ENCODE assay signal across 19 mouse cellular contexts in genomic region chr11:83843534-83843933, GRCm38 (mm10). TPM values are rescaled to one million over a fixed set of nuclear protein-coding genes. Genes with fewer than 3 reads are reported as not detected.
DNase-seq lines count a peak whose midpoint lies in the region; ATAC-seq and TF ChIP-seq lines count a peak whose summit lies in the region.
"Had no signal": no experiment of that assay in that cellular context is flagged by ENCODE, and none has a peak within 500 bp of the region (broad histone marks: within the 10 kb centered on the region; RNA-seq: fewer than 3 reads in every experiment).

No protein-coding gene starts in this region.

- H3K4me2 ChIP-seq in kidney, embryonic 14.5 days (replicated peaks; ENCODE audit: low read depth, low read length): no peak overlapping the region
- H3K4me2 ChIP-seq in kidney, postnatal 0 days (ENCODE audit: low read length): no peak overlapping the region
- H3K4me2 ChIP-seq: forebrain, embryonic 15.5 days; limb, embryonic 15.5 days; midbrain, embryonic 15.5 days had no signal

- DNase-seq in kidney, adult 11 months: peak; percentile 78
- peak; percentile 65 for DNase-seq in 416B (ENCODE audit: low read depth)
- no peak for DNase-seq in kidney, postnatal 0 days (ENCODE audit: low spot score)
- no peak for DNase-seq in cerebellum, adult 2 months
- no peak for DNase-seq in right cerebral cortex, adult 18-20 months
- DNase-seq: cerebellum, postnatal 25 days; gastrocnemius, adult 2 months; layer of hippocampus, postnatal 36 days; right cerebral cortex, postnatal 25 days; thymus, postnatal 14 days had no signal

- no peak overlapping the region for H3K4me3 ChIP-seq in kidney, embryonic 14.5 days (ENCODE audit: low read length)
- no peak overlapping the region for H3K4me3 ChIP-seq in kidney, postnatal 0 days (replicated peaks; ENCODE audit: low read depth, low read length)
- no peak overlapping the region for H3K4me3 ChIP-seq in macrophage (ENCODE audit: inconsistent target)
- H3K4me3 ChIP-seq in cerebellum, adult 2 months (replicated peaks; ENCODE audit: insufficient read depth, low read depth, low read length): no peak overlapping the region
- H3K4me3 ChIP-seq: forebrain, embryonic 15.5 days; gastrocnemius, adult 2 months; limb, embryonic 15.5 days; midbrain, embryonic 15.5 days had no signal

- ATAC-seq in kidney, embryonic 14.5 days (ENCODE audit: low FRiP score, low TSS enrichment): no peak
- ATAC-seq in kidney, postnatal 0 days (replicated peaks; ENCODE audit: low FRiP score, low read depth): peak; percentile 78
- no peak for ATAC-seq in megakaryocyte, adult 5-6 weeks (ENCODE audit: poor library complexity, severe bottlenecking)
- ATAC-seq: forebrain, embryonic 15.5 days; midbrain, embryonic 15.5 days had no signal

- no peak overlapping the region for H3K9ac ChIP-seq in kidney, embryonic 14.5 days (ENCODE audit: low read depth, low read length)
- H3K9ac ChIP-seq in kidney, postnatal 0 days (ENCODE audit: low read depth, low read length): no peak overlapping the region
- H3K9ac ChIP-seq: forebrain, embryonic 15.5 days; limb, embryonic 15.5 days; midbrain, embryonic 15.5 days had no signal

- H3K4me1 ChIP-seq in kidney, embryonic 14.5 days (ENCODE audit: control insufficient read depth, insufficient read depth, low read length): no peaks in the 10 kb centered on the region
- 0 out of 2 replicates have a peak, but pooled peaks cover 6% of the 10 kb centered on the region for H3K4me1 ChIP-seq in kidney, postnatal 0 days (replicated peaks; ENCODE audit: insufficient read depth, low read length)
- no peaks in the 10 kb centered on the region for H3K4me1 ChIP-seq in cerebellum, adult 2 months (ENCODE audit: control insufficient read depth, insufficient read depth, low read length)
- H3K4me1 ChIP-seq: forebrain, embryonic 15.5 days; limb, embryonic 15.5 days; midbrain, embryonic 15.5 days had no signal

- H3K27ac ChIP-seq in kidney, embryonic 14.5 days (ENCODE audit: low read depth, low read length): no peak overlapping the region
- H3K27ac ChIP-seq in kidney, postnatal 0 days: no peak overlapping the region
- 0 out of 2 replicates have a peak overlapping the region, but pooled peaks have one; percentile 1 for H3K27ac ChIP-seq in macrophage
- no peak overlapping the region for H3K27ac ChIP-seq in cerebellum, adult 2 months (ENCODE audit: insufficient read depth, low read length)
- H3K27ac ChIP-seq: forebrain, embryonic 15.5 days; gastrocnemius, adult 2 months; limb, embryonic 15.5 days; midbrain, embryonic 15.5 days had no signal

- 91% methylated on average over 6 of the region's 6 CpGs for WGBS in kidney, embryonic 14.5 days
- WGBS in kidney, postnatal 0 days: 80% methylated on average over 6 of the region's 6 CpGs
- WGBS in macrophage (ENCODE audit: missing documents): 44% methylated on average over 6 of the region's 6 CpGs
- 94% methylated on average over 6 of the region's 6 CpGs for WGBS in cerebellum, adult 2 months

- no peak for TF ChIP-seq POLR2A in cerebellum, adult 2 months (IDR thresholded peaks at IDR 0.05; ENCODE audit: borderline replicate concordance, insufficient read depth, low read length)

- no peaks in the 10 kb centered on the region for H3K9me3 ChIP-seq in kidney, embryonic 14.5 days (ENCODE audit: control insufficient read depth, low read length)
- H3K9me3 ChIP-seq in kidney, postnatal 0 days (replicated peaks; ENCODE audit: low read length): no peaks in the 10 kb centered on the region
- H3K9me3 ChIP-seq: forebrain, embryonic 15.5 days; limb, embryonic 15.5 days; midbrain, embryonic 15.5 days had no signal

- TF ChIP-seq CTCF in kidney, postnatal 0 days (IDR thresholded peaks at IDR 0.05; ENCODE audit: low read depth): no peak
- TF ChIP-seq CTCF in cerebellum, adult 2 months (IDR thresholded peaks at IDR 0.05; ENCODE audit: borderline replicate concordance, insufficient read depth, low read depth, low read length): no peak

- no peaks in the 10 kb centered on the region for H3K36me3 ChIP-seq in kidney, embryonic 14.5 days (ENCODE audit: control insufficient read depth, insufficient read depth, low read length)
- H3K36me3 ChIP-seq in kidney, postnatal 0 days (ENCODE audit: insufficient read depth, low read length): no peaks in the 10 kb centered on the region
- H3K36me3 ChIP-seq in macrophage (ENCODE audit: inconsistent target): no peaks in the 10 kb centered on the region
- H3K36me3 ChIP-seq: forebrain, embryonic 15.5 days; limb, embryonic 15.5 days; midbrain, embryonic 15.5 days had no signal

- no peaks in the 10 kb centered on the region for H3K27me3 ChIP-seq in kidney, embryonic 14.5 days (ENCODE audit: control insufficient read depth, insufficient read depth, low read length)
- no peaks in the 10 kb centered on the region for H3K27me3 ChIP-seq in kidney, postnatal 0 days (ENCODE audit: insufficient read depth, low read length)
- no peaks in the 10 kb centered on the region; the same call in 1 of the 2 replicates for H3K27me3 ChIP-seq in cerebellum, adult 2 months (ENCODE audit: control insufficient read depth, insufficient read depth, low read length)

- H3K79me2 ChIP-seq in macrophage (ENCODE audit: inconsistent target): no peaks in the 10 kb centered on the region

RNA-seq across cellular contexts. Expression of gene Hnf1b, which starts 6.3 kb away (rescaled TPM):
- 51.6 and 84.2 TPM in 2 replicates for polyA plus RNA-seq in kidney, embryonic 14.5 days (2014; fragmentation: Nextera tagmentation; extraction: Ambion mirVana)
- 88.8 and 92.6 TPM in 2 replicates for polyA plus RNA-seq in kidney, postnatal 0 days (2015; fragmentation: Nextera tagmentation; extraction: Ambion mirVana)
- not detected for total RNA-seq in macrophage (2018; cell fraction: chromatin; rRNA removed)
- under 1 TPM in 1 of 26 experiments, not detected in 25; 0.10 TPM for total RNA-seq in macrophage (2018; cell fraction: cytosol; rRNA removed)
- total RNA-seq in macrophage (2018; cell fraction: nucleus; rRNA removed): not detected
- not detected in 3 replicates for polyA plus RNA-seq in macrophage (2018)
- not detected in 2 replicates for total RNA-seq in megakaryocyte, adult 5-6 weeks (2015)
- not detected in 2 replicates for total RNA-seq in megakaryocyte, adult 5-6 weeks (2017)
- polyA plus RNA-seq in cerebellum, adult 2 months (2012; rRNA removed): 0.17 and 0.20 TPM in 2 replicates
- total RNA-seq: gastrocnemius, adult 2 months; granulocyte monocyte progenitor cell, adult 5-6 weeks; hematopoietic stem cell, adult 5-6 weeks; megakaryocyte progenitor cell, adult 5-6 weeks had no signal
- polyA plus RNA-seq: forebrain, embryonic 15.5 days had no signal

Comparison
In these comparisons a context has a peak if more than half of its experiments do, and no peak if none do; other contexts are left out.
1. DNase-seq: peak in kidney, adult 11 months (single experiment) and 416B (single experiment); none in kidney, postnatal 0 days (single experiment), cerebellum, adult 2 months (0 of 2) and right cerebral cortex, adult 18-20 months (single experiment).
2. RNA of gene Hnf1b, which starts 6.3 kb away (polyA plus RNA-seq): 88.8 to 92.6 TPM in kidney, postnatal 0 days and 51.6 to 84.2 TPM in kidney, embryonic 14.5 days; 0.17 to 0.20 TPM in cerebellum, adult 2 months and not detected in macrophage; every median in the first group is over 10 times any median in the second.